Mouse (Mus musculus) megakaryocyte-erythroid progenitor cell, adult 5 weeks (primary cell): ENCODE measurements around the gene Lrif1. TPM values are rescaled to one million over a fixed set of nuclear protein-coding genes. Genes with fewer than 3 reads are reported as not detected.

ENCODE experiments used
- polyA plus RNA-seq: library from polyadenylated mRNA; stranded (reverse); fragments of >175 nt; gene quantifications from 2 replicates; pipeline ENCODE4 v1.2.3, GENCODE M21; 2012

The Lrif1 gene
- polyA plus RNA-seq = 1.2 and 1.8 TPM in 2 replicates

GRCm38 (mm10) chr3:106684830-106685229 lies at the start of gene Lrif1:
Gene Lrif1 (plus strand): TSS chr3:106684987.

Other genes starting within 250 kb of the Lrif1 start
- gene Dennd2d, start 202.6 kb upstream of the Lrif1 start, polyA plus RNA-seq = 11.6 and 17.2 TPM in 2 replicates
- gene Dram2, start 137.2 kb upstream of the Lrif1 start, polyA plus RNA-seq = 1.5 and 2.5 TPM in 2 replicates
- gene Cept1, start 137.2 kb upstream of the Lrif1 start, polyA plus RNA-seq = 1.8 and 3.0 TPM in 2 replicates
- gene Cd53, start 105.2 kb downstream of the Lrif1 start, polyA plus RNA-seq = 4.7 and 6.2 TPM in 2 replicates
- gene Olfr266, start 141.3 kb downstream of the Lrif1 start, polyA plus RNA-seq = not detected in 2 replicates